Mouse (Mus musculus): ENCODE measurements around the gene Mapk7.

DNA sequence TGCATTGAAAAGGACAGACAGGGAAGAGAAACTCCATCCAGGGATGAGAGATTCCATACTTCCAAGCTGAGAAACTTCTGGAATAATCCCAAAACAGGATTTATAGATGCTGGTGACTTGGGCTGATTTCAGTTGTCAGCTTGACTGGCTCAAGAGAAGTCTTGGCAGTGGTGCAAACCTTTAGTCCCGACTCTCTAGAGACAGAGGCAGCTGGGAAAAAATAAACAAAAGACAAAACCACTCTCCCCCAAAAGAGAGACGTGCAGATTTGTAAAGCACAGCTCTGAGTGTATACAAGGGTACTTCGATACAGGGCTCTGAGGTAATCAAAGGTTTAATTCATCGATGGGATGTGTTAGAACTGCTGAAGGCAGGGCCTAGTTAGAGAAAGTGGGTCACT is 28.8 kb downstream of the Mapk7 start:
- TF ChIP-seq MEF2A (IDR thresholded peaks at IDR 0.05; ENCODE audit: borderline replicate concordance, low read depth, low read length) (no peak), MYC (IDR thresholded peaks at IDR 0.05; ENCODE audit: low read depth, low read length) (no peak), RCOR1 (conservative IDR thresholded peaks at IDR 0.05; ENCODE audit: low read depth, low read length) (no peak), MAFK (IDR thresholded peaks at IDR 0.05; ENCODE audit: insufficient replicate concordance, low read length) (no peak), ZNF384 (IDR thresholded peaks at IDR 0.05; ENCODE audit: low read depth, low read length) (no peak), IRF4 (IDR thresholded peaks at IDR 0.05; ENCODE audit: low read depth, low read length) (no peak), BHLHE40 (IDR thresholded peaks at IDR 0.05; ENCODE audit: low read depth, low read length) (no peak), POLR2A (IDR thresholded peaks at IDR 0.05; ENCODE audit: low read depth, low read length) (no peak)
